Mouse (Mus musculus) adrenal gland (tissue): Measurements from ENCODE around the gene Unc45a.

ENCODE experiments used
- intact Hi-C: fragments of 180-260 bp; cut with DNase I; formaldehyde crosslinking; loops from one replicate; pipeline ENCODE4 v1.15.1; 2025
- long read RNA-seq, 2 experiments: library from polyadenylated mRNA; unstranded; transcript quantifications; one replicate each; pipeline ENCODE4 v2.0.0; 2020; ENCODE audit warnings: borderline replicate concordance in 1 of 2; ENCODE audit not compliant: insufficient replicate concordance in 1 of 2

The Unc45a gene
- long read RNA-seq, experiment 1, transcript Unc45a-201 (20 exons, 3,260 nt), result major isoform, 8 of 19 reads
- long read RNA-seq, experiment 1, partial matches to known transcripts, result 2 of 19 reads
- long read RNA-seq, experiment 1, other reads (novel, unspliced or antisense), result 8 of 19 reads
- long read RNA-seq, experiment 2, transcript Unc45a-201 (20 exons, 3,260 nt), result major isoform, 12 of 51 reads
- long read RNA-seq, experiment 2, partial matches to known transcripts, result 13 of 51 reads
- long read RNA-seq, experiment 2, other reads (novel, unspliced or antisense), result 26 of 51 reads

GRCm38 (mm10) chr7:80340793-80341192, at the start of gene Unc45a:
Gene Unc45a (minus strand): TSS chr7:80341005.
- intact Hi-C loops, result no loop called here

GRCm38 (mm10) chr7:80387633-80388543, 47.1 kb upstream of the Unc45a start, which contains the start of gene Fes:
Gene Fes (minus strand): TSS chr7:80387946.
- intact Hi-C loops, result no loop called here

GRCm38 (mm10) chr7:80387033-80387632, 46.3 kb upstream of the Unc45a start:
- intact Hi-C loops, result no loop called here

GRCm38 (mm10) chr7:80386235-80386930, 45.6 kb upstream of the Unc45a start:
- intact Hi-C loops, result loop anchor here (1.0 kb wide), 1 partner anchor 198 kb away; no protein-coding TSS in a partner anchor

GRCm38 (mm10) chr7:80382919-80383318, 42.1 kb upstream of the Unc45a start:
- intact Hi-C loops, result no loop called here

- intact Hi-C loops, result loop anchor here (5.0 kb wide), 1 partner anchor 237 kb away; no protein-coding TSS in a partner anchor
Measured at GRCm38 (mm10) chr7:80379531-80379930, 38.7 kb upstream of the Unc45a start.

- intact Hi-C loops, result loop anchor here (2.0 to 5.0 kb wide), 2 partner anchors 35 to 235 kb away; partner anchors contain the start of gene Hddc3
Measured at GRCm38 (mm10) chr7:80377471-80377870, 36.7 kb upstream of the Unc45a start.

- intact Hi-C loops, result loop anchor here (2.0 to 5.0 kb wide), 2 partner anchors 33 to 234 kb away; partner anchors contain the start of gene Hddc3
Measured at GRCm38 (mm10) chr7:80376192-80376591, 35.4 kb upstream of the Unc45a start.

- intact Hi-C loops, result loop anchor here (2.0 to 5.0 kb wide), 2 partner anchors 33 to 233 kb away; partner anchors contain the start of gene Hddc3
Measured at GRCm38 (mm10) chr7:80375376-80376039, 34.7 kb upstream of the Unc45a start.

GRCm38 (mm10) chr7:80374733-80375132, 33.9 kb upstream of the Unc45a start:
- intact Hi-C loops, result loop anchor here (5.0 kb wide), 1 partner anchor 232 kb away; no protein-coding TSS in a partner anchor

GRCm38 (mm10) chr7:80374280-80374679, 33.5 kb upstream of the Unc45a start:
- intact Hi-C loops, result no loop called here

GRCm38 (mm10) chr7:80373850-80374249, 33.0 kb upstream of the Unc45a start:
- intact Hi-C loops, result no loop called here

GRCm38 (mm10) chr7:80373352-80373751, 32.5 kb upstream of the Unc45a start:
- intact Hi-C loops, result no loop called here

GRCm38 (mm10) chr7:80372667-80373066, 31.9 kb upstream of the Unc45a start:
- intact Hi-C loops, result no loop called here

- intact Hi-C loops, result no loop called here
Measured at GRCm38 (mm10) chr7:80372166-80372565, 31.4 kb upstream of the Unc45a start.

- intact Hi-C loops, result loop anchor here (1.0 kb wide), 1 partner anchor 28 kb away; the partner anchor contains the start of gene Hddc3
Measured at GRCm38 (mm10) chr7:80371041-80371751, 30.4 kb upstream of the Unc45a start, which contains the start of gene Man2a2. Gene Man2a2 (minus strand): TSS chr7:80371375.

GRCm38 (mm10) chr7:80370649-80371040, 29.8 kb upstream of the Unc45a start:
- intact Hi-C loops, result loop anchor here (1.0 kb wide), 1 partner anchor 27 kb away; the partner anchor contains the start of gene Hddc3

- intact Hi-C loops, result no loop called here
Measured at GRCm38 (mm10) chr7:80369967-80370431, 29.2 kb upstream of the Unc45a start.

- intact Hi-C loops, result no loop called here
Measured at GRCm38 (mm10) chr7:80369461-80369860, 28.7 kb upstream of the Unc45a start.
